Mouse (Mus musculus) cerebellum, postnatal 10 days (tissue): ENCODE data around the gene Jmjd7.

Source experiments
- DNase-seq, 2 experiments: peaks; one replicate each; pipeline ENCODE4 v3.0.0; 2021; ENCODE audit warnings: mixed read lengths in 2 of 2

The Jmjd7 gene

GRCm38 (mm10) chr2:120012924-120013323 lies 14.4 kb upstream of the Jmjd7 start:
- no peak for DNase-seq

GRCm38 (mm10) chr2:120013831-120014486 lies 13.3 kb upstream of the Jmjd7 start:
- no peak for DNase-seq

GRCm38 (mm10) chr2:120015882-120016281 lies 11.4 kb upstream of the Jmjd7 start:
- no peak for DNase-seq

GRCm38 (mm10) chr2:120017599-120017998 lies 9.7 kb upstream of the Jmjd7 start:
- DNase-seq = no peak

- no peak for DNase-seq
Measured at GRCm38 (mm10) chr2:120024337-120024736, 2.9 kb upstream of the Jmjd7 start.

- DNase-seq = peak in 1 of 2 experiments; percentile 33
Measured at GRCm38 (mm10) chr2:120027950-120028331, 658 bp downstream of the Jmjd7 start.

- DNase-seq = no peak
Measured at GRCm38 (mm10) chr2:120030380-120030779, 3.1 kb downstream of the Jmjd7 start.

- DNase-seq = peak in 1 of 2 experiments; percentile 5
Measured at GRCm38 (mm10) chr2:120032726-120033467, 5.6 kb downstream of the Jmjd7 start, which contains the start of gene Pla2g4b. Gene Pla2g4b, plus strand, starts transcription at chr2:120033417.

GRCm38 (mm10) chr2:120033726-120034125 lies 6.4 kb downstream of the Jmjd7 start:
- peak; percentile 83 to 85 for DNase-seq

GRCm38 (mm10) chr2:120037744-120038143 lies 10.5 kb downstream of the Jmjd7 start:
- DNase-seq = no peak

- peak; percentile 34 to 48 for DNase-seq
Measured at GRCm38 (mm10) chr2:120040991-120041390, 13.7 kb downstream of the Jmjd7 start.

- no peak for DNase-seq
Measured at GRCm38 (mm10) chr2:120044101-120044603, 16.9 kb downstream of the Jmjd7 start.

- DNase-seq = peak; percentile 54 to 70
Measured at GRCm38 (mm10) chr2:120044676-120045075, 17.4 kb downstream of the Jmjd7 start.

GRCm38 (mm10) chr2:120046486-120047310 lies 19.4 kb downstream of the Jmjd7 start:
- peak; percentile 52 to 53 for DNase-seq

- DNase-seq = no peak
Measured at GRCm38 (mm10) chr2:120048173-120048572, 20.9 kb downstream of the Jmjd7 start.

- DNase-seq = peak; percentile 44 to 64
Measured at GRCm38 (mm10) chr2:120049632-120050274, 22.5 kb downstream of the Jmjd7 start.

- DNase-seq = peak in 1 of 2 experiments; percentile 51
Measured at GRCm38 (mm10) chr2:120051405-120051804, 24.1 kb downstream of the Jmjd7 start.

- DNase-seq = peak in 1 of 2 experiments; percentile 60
Measured at GRCm38 (mm10) chr2:120054771-120055552, 27.7 kb downstream of the Jmjd7 start.

GRCm38 (mm10) chr2:120055923-120056322 lies 28.6 kb downstream of the Jmjd7 start:
- peak; percentile 55 to 58 for DNase-seq

GRCm38 (mm10) chr2:120058818-120059217 lies 31.5 kb downstream of the Jmjd7 start:
- no peak for DNase-seq

- no peak for DNase-seq
Measured at GRCm38 (mm10) chr2:120059466-120059865, 32.2 kb downstream of the Jmjd7 start.

- DNase-seq = no peak
Measured at GRCm38 (mm10) chr2:120060190-120060589, 32.9 kb downstream of the Jmjd7 start.
